Mouse (Mus musculus) midbrain, embryonic 10.5 days (tissue): ENCODE data around the gene Col5a1. TPM values are rescaled to one million over a fixed set of nuclear protein-coding genes. Genes with fewer than 3 reads are reported as not detected.

ENCODE experiments used
- DNase-seq: peaks from one replicate; pipeline ENCODE4 v3.0.0-alpha.2; 2017; ENCODE audit warnings: low spot score
- H3K27ac ChIP-seq: fragments of 300-500 bp; sonication (generic); replicated peaks from 2 replicates; pipeline ENCODE4 v1.5.1; 2016; ENCODE audit warnings: mild to moderate bottlenecking
- H3K27me3 ChIP-seq: fragments of 300-500 bp; sonication (generic); 2 replicates; pipeline ENCODE4 v1.6.1; 2016; ENCODE audit warnings: low read depth, mild to moderate bottlenecking; ENCODE audit not compliant: poor library complexity, severe bottlenecking
- H3K36me3 ChIP-seq: fragments of 300-500 bp; sonication (generic); 2 replicates; pipeline ENCODE4 v1.6.1; 2016; ENCODE audit warnings: mild to moderate bottlenecking, moderate library complexity
- H3K4me1 ChIP-seq: fragments of 300-500 bp; sonication (generic); 2 replicates; pipeline ENCODE4 v1.6.1; 2016
- H3K4me3 ChIP-seq: fragments of 300-500 bp; sonication (generic); 2 replicates; pipeline ENCODE4 v1.5.1; 2016; ENCODE audit warnings: mild to moderate bottlenecking, moderate library complexity
- H3K9me3 ChIP-seq: fragments of 300-500 bp; sonication (generic); replicated peaks from 2 replicates; pipeline ENCODE4 v1.6.1; 2016; ENCODE audit warnings: mild to moderate bottlenecking
- WGBS: fragments of 180-500 bp; shearing (Covaris S2); methylation state at CpG from one replicate; pipeline ENCODE4 v1.1.7; 2016; 5-methylcytosine and 5-hydroxymethylcytosine counted together
- polyA plus RNA-seq: library from polyadenylated mRNA; unstranded; fragments of >200 nt; fragmentation: Nextera tagmentation; extraction: Ambion mirVana; gene quantifications from 2 replicates; pipeline ENCODE4 v1.2.1, GENCODE M21; 2016

The Col5a1 gene
- polyA plus RNA-seq, 1 experiment from 2014 or later = 16.2 TPM

DNA sequence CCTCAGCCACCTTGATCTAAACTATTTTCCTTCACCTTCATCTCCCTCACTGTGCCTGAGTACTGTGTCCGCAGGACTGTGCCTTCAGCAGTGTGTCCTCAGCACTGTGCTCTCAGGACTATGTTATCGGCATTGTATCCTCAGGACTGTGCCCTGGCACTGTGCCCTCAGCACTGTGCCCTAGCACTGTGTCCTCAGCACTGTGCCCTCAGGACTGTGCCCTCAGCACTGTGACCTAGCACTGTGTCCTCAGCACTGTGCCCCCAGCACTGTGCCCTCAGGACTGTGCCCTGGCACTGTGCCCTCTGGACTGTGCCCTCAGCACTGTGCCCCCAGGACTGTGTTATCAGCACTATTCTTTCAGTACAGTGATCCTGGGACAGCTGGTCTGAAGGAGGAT, 75.0 kb downstream of the Col5a1 start:
- WGBS = 88% methylated on average over 2 of the region's 2 CpGs
- Histone ChIP-seq H3K27me3 (no peaks in the 10 kb centered on the region), H3K36me3 (0 out of 2 replicates have a peak, but pooled peaks cover 6% of the 10 kb centered on the region), H3K9me3 (no peaks in the 10 kb centered on the region), H3K4me3 (no peak overlapping the region), H3K4me1 (peaks cover 19% of the 10 kb centered on the region), H3K27ac (no peak overlapping the region)
- no peak for DNase-seq

DNA sequence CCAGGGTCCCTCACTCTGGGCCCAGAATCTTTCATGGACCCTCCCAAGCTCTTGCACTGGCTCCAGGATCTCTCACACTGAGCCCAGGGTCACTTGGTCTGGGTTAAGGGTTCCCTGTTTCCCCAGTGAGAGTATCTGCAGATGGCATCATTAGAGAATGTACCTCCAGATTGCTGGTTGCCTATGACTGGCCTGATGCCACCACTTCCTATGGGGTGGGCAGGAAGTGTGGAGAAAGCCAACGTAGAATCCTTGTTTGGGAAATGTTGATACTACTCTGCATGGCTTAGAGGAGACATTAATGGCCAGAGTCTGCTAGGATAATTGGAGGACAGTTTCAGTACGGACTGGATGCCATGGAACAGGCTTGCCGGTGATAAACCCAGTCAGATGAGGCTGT, 76.2 kb downstream of the Col5a1 start:
- H3K4me3 ChIP-seq = no peak overlapping the region
- 91% methylated on average over 3 of the region's 3 CpGs for WGBS
- H3K36me3 ChIP-seq = peaks cover 13% of the 10 kb centered on the region

DNA sequence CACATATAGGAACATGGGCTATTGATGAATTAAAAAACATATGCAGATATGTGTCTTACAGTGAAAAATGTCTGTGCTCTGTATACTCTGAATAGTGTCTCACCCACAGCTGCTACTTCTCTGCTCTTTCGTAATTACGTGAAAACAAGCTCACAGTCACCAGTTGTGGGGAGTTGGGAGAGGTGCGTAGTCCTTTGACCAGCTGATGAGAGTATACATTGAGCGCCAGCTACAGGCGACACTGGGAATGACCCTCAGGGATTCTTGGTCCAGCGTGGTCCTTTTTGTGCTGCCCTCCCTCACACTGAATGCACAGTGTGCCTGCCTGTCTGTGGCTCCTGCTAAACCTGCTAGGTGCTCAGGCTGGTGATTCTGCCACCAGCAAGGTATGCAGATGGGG, 82.9 kb downstream of the Col5a1 start:
- Histone ChIP-seq H3K9me3 (no peaks in the 10 kb centered on the region), H3K36me3 (peaks cover 11% of the 10 kb centered on the region), H3K4me1 (no peaks in the 10 kb centered on the region), H3K27me3 (no peaks in the 10 kb centered on the region), H3K27ac (no peak overlapping the region), H3K4me3 (no peak overlapping the region)
- 23% methylated on average over 6 of the region's 6 CpGs for WGBS
- DNase-seq = peak; percentile 41

More for the DNA sequence above, 76.2 kb downstream of the Col5a1 start:
- Histone ChIP-seq H3K27me3 (no peaks in the 10 kb centered on the region), H3K4me1 (peaks cover 9% of the 10 kb centered on the region), H3K27ac (no peak overlapping the region), H3K9me3 (no peaks in the 10 kb centered on the region)
- no peak for DNase-seq

DNA sequence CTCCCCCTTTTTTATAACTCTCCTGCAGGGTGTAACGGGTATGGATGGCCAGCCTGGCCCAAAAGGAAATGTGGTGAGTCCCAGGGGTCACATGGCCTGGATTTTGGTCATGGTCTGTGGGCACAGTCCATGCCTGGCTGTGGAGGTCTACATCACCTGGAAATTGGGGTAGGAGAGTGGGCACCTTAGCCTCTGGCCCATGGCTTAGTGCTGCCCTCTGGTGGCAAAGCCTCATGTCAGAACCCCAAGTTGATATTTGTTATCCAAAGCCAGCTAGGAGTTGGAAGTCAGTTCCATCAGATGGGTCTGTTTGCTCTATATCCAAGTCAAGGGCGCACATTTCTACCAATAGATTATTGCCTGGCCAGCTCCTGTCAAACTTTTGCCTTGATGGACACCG, 87.6 kb downstream of the Col5a1 start:
- no peak overlapping the region for H3K4me3 ChIP-seq
- no peaks in the 10 kb centered on the region for H3K4me1 ChIP-seq
- H3K9me3 ChIP-seq = no peaks in the 10 kb centered on the region
- peak; percentile 52 for DNase-seq
- 44% methylated on average over 3 of the region's 3 CpGs for WGBS
- 0 out of 2 replicates have a peak, but pooled peaks cover 3% of the 10 kb centered on the region for H3K36me3 ChIP-seq
- no peak overlapping the region for H3K27ac ChIP-seq
- H3K27me3 ChIP-seq = no peaks in the 10 kb centered on the region

DNA sequence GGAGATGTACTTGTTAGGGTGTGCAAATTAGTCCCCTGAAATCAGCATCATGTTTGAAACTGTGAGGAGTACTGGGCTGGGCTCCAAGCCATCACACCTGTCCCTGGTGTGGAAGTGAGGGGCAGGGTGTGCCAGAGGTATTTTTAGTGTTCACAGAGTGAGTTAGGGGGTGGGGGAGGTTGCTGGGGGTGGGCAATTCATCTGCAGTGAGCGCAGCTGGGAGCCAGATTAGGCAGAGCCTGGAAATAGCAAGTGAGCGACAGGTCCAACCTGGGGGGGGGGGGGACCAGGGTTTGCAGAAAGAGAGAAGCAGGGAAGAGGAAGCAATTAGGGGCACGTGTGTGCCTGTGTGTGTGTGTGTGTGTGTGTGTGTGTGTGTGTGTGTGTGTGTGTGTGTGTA, 89.6 kb downstream of the Col5a1 start:
- WGBS = 77% methylated on average over 3 of the region's 3 CpGs
- H3K9me3 ChIP-seq = no peaks in the 10 kb centered on the region
- H3K27me3 ChIP-seq = no peaks in the 10 kb centered on the region
- no peak for DNase-seq
- no peaks in the 10 kb centered on the region for H3K4me1 ChIP-seq
- 0 out of 2 replicates have a peak, but pooled peaks cover 3% of the 10 kb centered on the region for H3K36me3 ChIP-seq
- no peak overlapping the region for H3K27ac ChIP-seq
- no peak overlapping the region for H3K4me3 ChIP-seq

DNA sequence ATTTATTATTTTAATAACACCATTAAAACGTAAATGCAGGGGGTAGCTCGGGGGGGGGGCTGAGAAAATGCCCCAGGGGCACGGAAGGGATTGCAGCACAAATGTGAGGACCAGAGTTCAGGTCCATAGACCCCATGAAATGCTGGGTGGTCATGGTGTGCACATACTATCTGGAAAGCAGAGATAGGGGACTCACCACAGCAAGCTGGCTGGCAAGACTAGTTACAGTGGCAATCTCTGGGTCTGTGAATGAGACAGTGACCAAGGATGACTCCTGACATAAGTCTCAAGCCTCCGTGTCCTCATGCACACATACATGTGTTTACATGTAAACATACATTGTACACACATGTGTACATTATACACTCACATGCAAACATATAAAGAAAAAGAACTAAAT, 90.3 kb downstream of the Col5a1 start:
- Histone ChIP-seq H3K27me3 (no peaks in the 10 kb centered on the region), H3K9me3 (no peaks in the 10 kb centered on the region), H3K4me1 (no peaks in the 10 kb centered on the region), H3K36me3 (0 out of 2 replicates have a peak, but pooled peaks cover 3% of the 10 kb centered on the region), H3K4me3 (no peak overlapping the region), H3K27ac (no peak overlapping the region)
- WGBS = 73% methylated on average over 4 of the region's 4 CpGs
- no peak for DNase-seq

DNA sequence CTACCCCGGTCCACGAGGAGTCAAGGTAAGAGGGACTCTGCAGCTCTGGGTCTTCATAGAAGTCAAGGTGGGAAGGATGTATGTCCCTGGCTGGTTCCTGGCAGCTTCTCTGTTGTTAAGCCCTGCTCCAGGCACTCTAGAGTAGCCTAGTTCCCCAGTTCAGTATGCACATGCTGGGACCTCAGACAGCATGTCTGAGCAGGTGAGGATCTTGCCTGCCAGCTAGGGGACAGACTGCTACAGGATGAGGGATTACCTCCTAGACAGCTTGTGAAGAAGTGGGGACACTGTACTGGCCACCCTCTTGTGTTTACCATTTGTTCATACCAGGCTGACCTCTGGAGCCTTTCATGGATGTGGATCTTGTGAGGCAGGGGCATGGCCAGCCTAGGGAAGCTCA, 94.8 kb downstream of the Col5a1 start:
- Histone ChIP-seq H3K9me3 (no peaks in the 10 kb centered on the region), H3K36me3 (no peaks in the 10 kb centered on the region), H3K4me3 (no peak overlapping the region), H3K27ac (peak overlapping the region; percentile 38; the same call in 1 of the 2 replicates), H3K4me1 (no peaks in the 10 kb centered on the region), H3K27me3 (no peaks in the 10 kb centered on the region)
- no peak for DNase-seq
- WGBS = 88% methylated on average over 2 of the region's 2 CpGs

DNA sequence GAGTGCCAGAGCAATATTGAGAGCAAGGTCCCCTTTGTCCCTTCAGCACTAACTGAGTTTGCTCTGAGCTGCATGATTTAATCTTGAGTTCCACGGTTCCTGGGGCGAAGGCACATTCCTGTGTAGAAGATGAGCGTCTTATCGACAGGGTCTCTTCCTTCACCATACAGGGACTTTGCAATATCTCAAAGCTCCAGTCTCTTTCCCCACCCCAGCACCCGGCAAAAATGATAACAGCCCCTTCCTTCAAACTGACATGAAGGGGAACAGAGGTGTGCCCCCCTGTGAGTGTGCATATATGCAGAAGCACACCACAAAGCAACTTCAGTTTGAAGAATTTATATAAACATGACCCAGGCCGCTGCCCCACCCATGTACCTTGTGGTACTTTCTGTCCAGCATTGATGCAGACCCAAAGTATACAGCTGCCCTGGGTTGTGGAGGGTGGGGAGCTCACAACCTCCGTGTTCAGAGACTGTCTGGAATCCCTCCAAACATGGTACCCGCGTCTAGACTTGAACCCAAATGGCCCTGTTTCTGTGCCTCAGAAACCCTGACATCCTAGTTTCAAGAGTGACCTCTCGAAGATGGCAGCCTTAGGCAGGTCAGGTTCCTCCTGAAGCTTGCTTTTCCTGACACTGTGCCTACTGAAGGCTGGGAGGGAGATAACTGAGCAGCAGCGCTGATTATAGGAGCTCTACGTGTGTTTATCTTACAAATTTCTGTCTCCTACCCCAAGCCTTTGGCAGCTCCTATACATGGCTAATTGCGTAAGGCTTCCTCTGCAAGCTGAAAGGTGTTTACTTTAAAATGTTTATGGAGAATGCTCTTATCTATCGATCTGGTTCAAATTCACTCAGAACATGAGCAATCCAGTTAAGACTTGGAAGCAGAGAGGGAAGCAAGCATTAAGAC, 95.7 kb downstream of the Col5a1 start:
- Histone ChIP-seq H3K9me3 (no peaks in the 10 kb centered on the region), H3K27ac (peak overlapping the region; percentile 28; the same call in 1 of the 2 replicates), H3K36me3 (0 out of 2 replicates have a peak, but pooled peaks cover 2% of the 10 kb centered on the region), H3K27me3 (no peaks in the 10 kb centered on the region), H3K4me3 (no peak overlapping the region), H3K4me1 (no peaks in the 10 kb centered on the region)
- 88% methylated on average over 14 of the region's 14 CpGs for WGBS
- DNase-seq = no peak

DNA sequence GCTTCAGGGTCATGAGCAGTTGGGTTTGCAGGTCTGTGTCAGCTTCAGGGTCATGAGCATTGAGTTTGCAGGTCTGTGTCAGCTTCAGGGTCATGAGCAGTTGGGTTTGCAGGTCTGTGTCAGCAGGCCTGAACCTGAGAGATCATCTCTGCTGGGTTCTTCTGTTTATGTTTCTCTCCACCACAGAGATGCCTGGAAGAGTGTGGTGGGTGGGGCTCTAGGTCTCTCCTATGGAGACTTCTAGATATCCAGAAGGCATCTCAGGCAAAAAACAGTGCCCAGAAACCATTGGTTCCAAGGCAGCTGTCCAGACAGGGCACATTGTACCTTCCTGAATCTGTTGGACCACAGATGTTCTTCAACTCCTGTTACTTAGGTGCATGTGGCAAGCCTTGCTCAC, 96.9 kb downstream of the Col5a1 start:
- H3K4me1 ChIP-seq = no peaks in the 10 kb centered on the region
- DNase-seq = no peak
- H3K9me3 ChIP-seq = no peaks in the 10 kb centered on the region
- H3K27ac ChIP-seq = no peak overlapping the region
- H3K4me3 ChIP-seq = no peak overlapping the region
- H3K27me3 ChIP-seq = no peaks in the 10 kb centered on the region
- H3K36me3 ChIP-seq = 0 out of 2 replicates have a peak, but pooled peaks cover 5% of the 10 kb centered on the region

DNA sequence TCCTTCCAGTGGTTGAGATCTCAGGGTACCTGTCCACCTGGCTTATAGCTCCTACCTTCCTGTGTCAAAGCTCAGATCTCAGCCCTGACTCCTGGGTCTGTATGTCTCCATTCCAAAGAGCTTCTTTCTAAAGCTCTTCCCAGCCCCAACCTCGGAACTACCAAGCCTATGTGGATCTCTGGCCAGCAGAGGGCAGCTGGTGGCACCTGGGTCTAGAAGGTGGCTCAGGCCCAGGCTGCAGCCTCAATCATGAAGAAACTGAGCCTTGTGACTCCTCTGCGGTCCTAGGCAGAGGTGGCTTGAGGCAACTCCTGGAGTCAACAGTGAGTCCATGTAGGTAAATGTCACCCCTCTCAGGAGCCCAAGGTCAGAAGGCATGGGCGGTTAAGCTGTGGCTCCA, 97.7 kb downstream of the Col5a1 start:
- 52% methylated on average over 3 of the region's 3 CpGs for WGBS
- H3K4me3 ChIP-seq = no peak overlapping the region
- DNase-seq = peak; percentile 32
- no peaks in the 10 kb centered on the region for H3K9me3 ChIP-seq
- H3K27ac ChIP-seq = peak overlapping the region; percentile 15; the same call in 1 of the 2 replicates
- H3K4me1 ChIP-seq = no peaks in the 10 kb centered on the region
- 0 out of 2 replicates have a peak, but pooled peaks cover 5% of the 10 kb centered on the region for H3K36me3 ChIP-seq
- H3K27me3 ChIP-seq = no peaks in the 10 kb centered on the region

DNA sequence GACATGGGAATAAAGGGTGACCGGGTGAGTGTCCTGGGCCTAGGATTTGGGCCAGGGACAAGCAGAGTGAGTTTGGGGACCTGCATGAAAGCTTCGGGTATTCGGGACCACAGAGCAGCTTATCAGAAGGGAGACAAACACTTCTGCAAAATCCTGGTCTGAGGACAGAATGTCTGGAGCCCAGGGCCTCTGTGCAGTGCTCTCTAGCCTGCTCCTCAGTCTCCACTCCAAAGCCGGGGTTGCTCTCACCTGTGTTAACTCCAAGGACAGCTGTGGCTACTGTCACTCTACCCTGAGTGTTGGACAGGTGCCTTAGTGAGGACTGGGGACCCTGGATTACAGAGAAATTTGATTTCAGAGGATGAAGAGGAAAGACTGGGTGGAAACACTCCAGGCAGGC, 100.5 kb downstream of the Col5a1 start:
- WGBS = 86% methylated on average over 4 of the region's 4 CpGs
- peak overlapping the region; percentile 46; the same call in 1 of the 2 replicates for H3K27ac ChIP-seq

DNA sequence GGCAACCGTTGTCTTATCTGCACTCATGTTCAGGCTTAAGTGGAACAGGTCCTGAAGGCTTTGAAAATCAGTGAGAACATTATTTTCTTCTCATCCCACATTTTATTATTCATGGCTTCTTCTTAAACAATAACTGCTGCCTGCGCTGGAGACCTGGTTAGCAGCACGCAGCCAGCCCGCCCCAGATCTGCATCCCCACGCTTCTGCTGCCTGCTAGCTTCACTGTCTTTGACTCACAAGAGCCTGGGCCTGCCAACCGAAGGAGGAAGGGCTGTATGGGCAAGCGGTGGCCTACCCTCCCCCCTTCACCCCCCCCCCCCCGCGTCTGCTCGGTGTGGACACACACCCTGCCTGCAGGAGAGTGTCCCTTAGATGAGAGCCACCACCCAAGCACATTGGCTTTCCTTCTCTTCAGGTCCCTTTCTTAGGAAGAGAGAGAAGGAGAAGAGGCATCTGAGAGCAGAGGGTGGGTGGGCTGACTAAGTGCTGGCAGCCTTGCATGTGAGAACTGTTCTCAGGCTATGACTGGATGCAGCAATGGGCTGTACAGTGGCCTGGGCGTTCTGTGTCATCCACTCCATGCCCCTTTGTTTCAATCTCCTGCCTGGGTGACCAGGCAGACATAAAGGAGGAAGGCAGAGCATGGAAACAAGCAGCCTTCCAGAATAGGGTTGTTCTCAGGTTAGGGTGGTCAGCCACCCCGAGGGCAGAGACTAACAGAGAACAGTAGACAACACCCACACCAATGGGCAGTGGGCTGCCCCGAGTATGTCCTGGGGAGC, 104.4 kb downstream of the Col5a1 start:
- 83% methylated on average over 13 of the region's 13 CpGs for WGBS
- Histone ChIP-seq H3K27me3 (no peaks in the 10 kb centered on the region), H3K9me3 (no peaks in the 10 kb centered on the region), H3K27ac (peak overlapping the region; percentile 63), H3K4me3 (no peak overlapping the region), H3K36me3 (peaks cover 14% of the 10 kb centered on the region; the same call in 1 of the 2 replicates), H3K4me1 (peaks cover 18% of the 10 kb centered on the region)
- no peak for DNase-seq

More for the DNA sequence above, 100.5 kb downstream of the Col5a1 start:
- DNase-seq = no peak
- Histone ChIP-seq H3K36me3 (peaks cover 9% of the 10 kb centered on the region; the same call in 1 of the 2 replicates), H3K27me3 (no peaks in the 10 kb centered on the region), H3K4me1 (peaks cover 12% of the 10 kb centered on the region), H3K4me3 (no peak overlapping the region), H3K9me3 (no peaks in the 10 kb centered on the region)
